Mouse (Mus musculus) liver, embryonic 12.5 days (tissue): Measurements from ENCODE around the gene Kcnt2. TPM values are rescaled to one million over a fixed set of nuclear protein-coding genes. Genes with fewer than 3 reads are reported as not detected.
A peak's percentile ranks its signal among the peaks of the same experiment; 100 is the strongest.

ENCODE experiments used
- ATAC-seq: fragments of 200-750 bp; cut with Nextera tagmentation; 2 replicates; pipeline ENCODE4 v1.8.0; 2017; ENCODE audit warnings: moderate number of reproducible peaks, mild to moderate bottlenecking, moderate library complexity
- H3K27ac ChIP-seq: fragments of 300-500 bp; sonication (generic); 2 replicates; pipeline ENCODE4 v1.5.1; 2016; ENCODE audit warnings: mild to moderate bottlenecking
- H3K27me3 ChIP-seq: fragments of 300-500 bp; sonication (generic); replicated peaks from 2 replicates; pipeline ENCODE4 v1.6.1; 2016; ENCODE audit warnings: mild to moderate bottlenecking, moderate library complexity
- H3K36me3 ChIP-seq: fragments of 300-500 bp; sonication (generic); 2 replicates; pipeline ENCODE4 v1.6.1; 2016; ENCODE audit warnings: mild to moderate bottlenecking, moderate library complexity
- H3K4me1 ChIP-seq: fragments of 300-500 bp; sonication (generic); 2 replicates; pipeline ENCODE4 v1.6.1; 2016
- H3K4me2 ChIP-seq: fragments of 300-500 bp; sonication (generic); 2 replicates; pipeline ENCODE4 v1.6.1; 2016; ENCODE audit warnings: mild to moderate bottlenecking, moderate library complexity
- H3K4me3 ChIP-seq: fragments of 300-500 bp; sonication (generic); 2 replicates; pipeline ENCODE4 v1.5.1; 2016; ENCODE audit warnings: mild to moderate bottlenecking, moderate library complexity
- H3K9ac ChIP-seq: fragments of 300-500 bp; sonication (generic); 2 replicates; pipeline ENCODE4 v1.6.1; 2016; ENCODE audit warnings: mild to moderate bottlenecking, moderate library complexity
- H3K9me3 ChIP-seq: fragments of 300-500 bp; sonication (generic); replicated peaks from 2 replicates; pipeline ENCODE4 v1.6.1; 2016; ENCODE audit warnings: mild to moderate bottlenecking, moderate library complexity
- WGBS: fragments of 180-500 bp; shearing (Covaris S2); methylation state at CpG from one replicate; pipeline ENCODE4 v1.1.7; 2016; ENCODE audit not compliant: insufficient replicate concordance; 5-methylcytosine and 5-hydroxymethylcytosine counted together
- polyA plus RNA-seq: library from polyadenylated mRNA; unstranded; fragments of >200 nt; fragmentation: Nextera tagmentation; extraction: Ambion mirVana; gene quantifications from 2 replicates; pipeline ENCODE4 v1.2.1, GENCODE M21; 2016

Kcnt2 gene
- polyA plus RNA-seq, result 0.15 and 0.23 TPM in 2 replicates

DNA sequence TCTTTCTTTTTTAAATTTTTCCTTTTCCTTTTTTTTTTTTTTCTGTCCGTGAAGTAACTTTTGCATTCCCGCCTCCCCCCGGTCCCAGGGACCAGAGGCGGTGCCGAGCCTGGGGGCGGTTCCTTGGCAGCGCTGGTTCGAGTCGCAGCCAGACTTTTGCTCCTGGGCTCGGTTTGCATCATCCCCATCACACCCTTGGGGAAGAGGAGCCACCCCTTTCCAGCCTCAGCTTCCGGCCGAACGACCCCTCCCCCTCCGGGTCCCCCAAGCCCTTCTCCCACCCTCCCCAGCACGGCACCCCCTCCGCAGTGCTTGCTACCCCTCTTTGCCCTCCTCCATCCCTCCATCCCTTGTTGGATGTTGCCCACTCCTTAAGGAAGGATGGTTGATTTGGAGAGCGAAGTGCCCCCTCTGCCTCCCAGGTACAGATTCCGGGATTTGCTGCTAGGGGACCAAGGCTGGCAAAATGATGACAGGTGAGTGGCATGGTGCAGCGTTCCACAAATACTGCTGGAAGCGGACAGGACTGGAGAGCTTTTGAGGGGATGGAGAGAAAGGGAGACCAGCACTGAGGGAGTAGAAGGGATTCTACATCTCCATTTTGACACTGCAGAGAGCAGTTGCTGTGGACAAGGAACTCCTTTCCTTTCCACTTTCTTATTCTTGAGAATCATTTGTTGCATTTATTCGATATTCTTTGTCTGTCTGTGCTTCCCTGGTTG, at the start of gene Kcnt2:
Gene Kcnt2 (plus strand): TSS at position 283 of the 722 bp plus-strand sequence.
- H3K36me3 ChIP-seq, result no peaks in the 10 kb centered on the region
- no peaks in the 10 kb centered on the region for H3K9me3 ChIP-seq
- no peak within 1 kb of the TSS for H3K9ac ChIP-seq
- peaks cover 8% of the 10 kb centered on the region; the same call in 1 of the 2 replicates for H3K27me3 ChIP-seq
- H3K27ac ChIP-seq, result no peak within 1 kb of the TSS
- WGBS, result 3% methylated on average over 21 of the region's 21 CpGs
- ATAC-seq, result no peak
- peak within 1 kb of the TSS; percentile 43 for H3K4me3 ChIP-seq
- peak within 1 kb of the TSS; percentile 64 for H3K4me2 ChIP-seq
- H3K4me1 ChIP-seq, result peaks cover 4% of the 10 kb centered on the region; the same call in 1 of the 2 replicates

DNA sequence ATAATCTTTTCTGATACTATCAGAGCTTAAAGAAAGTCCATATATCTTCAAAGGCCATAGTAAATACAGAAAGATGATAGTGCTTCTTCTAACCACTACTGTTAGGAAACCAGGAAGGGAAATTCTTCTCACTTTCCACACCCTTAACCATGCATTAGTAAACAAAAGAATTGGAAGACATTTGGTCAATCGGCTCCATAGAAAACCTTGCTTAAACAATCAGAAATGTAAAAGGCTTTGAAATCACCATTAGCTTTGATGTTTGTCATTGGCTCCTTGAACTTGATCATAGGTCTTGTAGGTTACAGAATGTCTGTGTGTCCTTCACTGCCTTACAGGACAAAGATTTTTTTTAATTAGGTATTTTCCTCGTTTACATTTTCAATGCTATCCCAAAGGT, 40.6 kb upstream of the Kcnt2 start:
- Histone ChIP-seq H3K4me2 (no peak overlapping the region), H3K36me3 (no peaks in the 10 kb centered on the region), H3K27ac (no peak overlapping the region), H3K9ac (no peak overlapping the region), H3K27me3 (no peaks in the 10 kb centered on the region), H3K4me3 (no peak overlapping the region), H3K9me3 (no peaks in the 10 kb centered on the region), H3K4me1 (no peaks in the 10 kb centered on the region)
- ATAC-seq, result no peak
- WGBS, result 45% methylated on average over 2 of the region's 2 CpGs

DNA sequence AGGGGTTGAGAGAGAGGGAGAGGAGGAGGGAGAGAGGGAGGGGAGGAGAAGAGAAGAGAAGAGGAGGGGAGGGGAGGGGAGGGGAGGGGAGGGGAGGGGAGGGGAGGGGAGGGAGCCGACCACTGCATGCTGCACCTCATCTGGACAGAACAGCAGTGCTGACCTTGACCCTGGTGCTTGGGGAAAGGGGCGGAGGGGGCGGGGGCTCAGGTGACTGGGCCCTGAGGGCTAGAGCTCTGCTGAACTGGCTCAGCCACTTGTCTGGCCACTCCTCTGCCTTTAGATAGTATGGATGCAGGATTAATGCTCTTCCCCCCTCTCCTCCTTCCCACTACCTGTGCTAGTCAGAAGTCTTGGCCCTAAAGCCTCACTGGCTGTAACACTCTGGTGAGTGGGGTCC, 20.7 kb upstream of the Kcnt2 start:
- H3K27me3 ChIP-seq, result no peaks in the 10 kb centered on the region
- no peaks in the 10 kb centered on the region for H3K9me3 ChIP-seq
- 0 out of 2 replicates have a peak, but pooled peaks have one; percentile 15 for ATAC-seq
- no peak overlapping the region for H3K4me3 ChIP-seq
- no peaks in the 10 kb centered on the region for H3K36me3 ChIP-seq
- WGBS, result 60% methylated on average over 2 of the region's 3 CpGs
- no peak overlapping the region for H3K27ac ChIP-seq
- no peaks in the 10 kb centered on the region for H3K4me1 ChIP-seq
- no peak overlapping the region for H3K9ac ChIP-seq
- H3K4me2 ChIP-seq, result no peak overlapping the region

DNA sequence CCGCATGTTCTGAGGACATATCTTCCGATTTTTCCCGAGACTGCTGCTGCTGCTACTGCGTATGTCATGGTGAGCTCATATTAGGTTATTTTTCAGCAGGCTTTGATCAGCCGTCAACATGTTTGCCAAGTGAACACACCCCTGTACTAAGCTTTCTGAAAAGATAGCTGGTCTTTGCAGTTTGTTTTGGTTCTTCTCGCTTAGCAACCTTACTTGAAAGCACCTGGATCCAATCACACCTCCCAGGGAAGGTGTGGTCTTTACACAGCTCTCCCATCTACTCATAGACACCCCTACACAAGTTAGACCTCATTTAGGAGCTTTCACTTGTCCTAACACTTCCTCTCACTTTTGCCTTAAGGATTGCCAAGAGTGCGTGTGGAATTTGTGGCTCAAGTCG, 19.3 kb upstream of the Kcnt2 start:
- ATAC-seq, result no peak
- no peaks in the 10 kb centered on the region for H3K4me1 ChIP-seq
- no peaks in the 10 kb centered on the region for H3K36me3 ChIP-seq
- H3K27ac ChIP-seq, result no peak overlapping the region
- no peaks in the 10 kb centered on the region for H3K27me3 ChIP-seq
- no peak overlapping the region for H3K9ac ChIP-seq
- no peaks in the 10 kb centered on the region for H3K9me3 ChIP-seq
- H3K4me3 ChIP-seq, result no peak overlapping the region
- WGBS, result 68% methylated on average over 8 of the region's 8 CpGs
- H3K4me2 ChIP-seq, result no peak overlapping the region

DNA sequence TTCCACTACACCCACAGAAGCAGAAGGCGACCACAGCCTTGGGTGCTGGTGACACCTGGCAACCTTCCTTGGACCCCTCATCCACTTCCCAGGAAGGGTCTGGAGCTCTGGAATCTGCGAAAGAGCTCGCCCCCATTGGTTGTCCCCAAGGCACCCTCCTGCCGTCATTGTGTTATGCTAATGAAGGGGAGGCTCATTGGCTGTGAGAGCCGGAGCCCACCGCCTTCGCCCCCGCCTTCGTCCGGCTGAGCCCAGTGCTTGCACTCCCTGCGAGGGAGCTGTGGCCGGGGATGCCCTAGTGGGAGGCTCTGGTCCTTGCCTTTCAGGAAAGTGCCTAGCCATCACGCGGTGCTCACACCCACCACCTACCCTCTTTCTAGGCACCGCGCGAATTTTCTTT, 493 bp upstream of the Kcnt2 start:
- peak overlapping the region; percentile 64 for H3K4me2 ChIP-seq
- 1% methylated on average over 17 of the region's 17 CpGs for WGBS
- H3K4me3 ChIP-seq, result peak overlapping the region; percentile 43
- no peaks in the 10 kb centered on the region for H3K36me3 ChIP-seq
- peaks cover 8% of the 10 kb centered on the region; the same call in 1 of the 2 replicates for H3K27me3 ChIP-seq
- ATAC-seq, result peak; percentile 72
- peaks cover 4% of the 10 kb centered on the region; the same call in 1 of the 2 replicates for H3K4me1 ChIP-seq
- no peak overlapping the region for H3K9ac ChIP-seq
- H3K9me3 ChIP-seq, result no peaks in the 10 kb centered on the region
- no peak overlapping the region for H3K27ac ChIP-seq

DNA sequence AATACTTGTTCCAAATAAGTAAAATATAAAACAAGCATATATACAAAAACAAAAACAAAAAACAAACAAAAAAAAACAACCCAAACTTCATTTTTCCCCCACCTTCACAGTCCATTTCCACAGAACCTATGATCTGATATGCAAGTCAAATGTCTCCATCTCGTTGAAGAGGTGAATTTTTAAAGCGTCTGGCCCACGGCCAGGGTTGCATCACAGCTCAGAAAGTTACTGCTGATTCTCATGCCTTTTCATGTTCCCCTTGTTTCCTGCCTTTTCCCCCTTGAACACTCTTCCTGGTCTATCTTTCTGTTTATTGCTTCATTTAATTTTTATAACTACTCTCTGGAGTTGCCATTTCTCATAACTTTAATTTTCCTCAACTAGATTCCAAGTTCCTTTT, 18.7 kb downstream of the Kcnt2 start:
- H3K9ac ChIP-seq, result no peak overlapping the region
- no peak overlapping the region for H3K4me2 ChIP-seq
- no peaks in the 10 kb centered on the region for H3K27me3 ChIP-seq
- no peak for ATAC-seq
- 65% methylated on average over 3 of the region's 3 CpGs for WGBS
- no peaks in the 10 kb centered on the region for H3K36me3 ChIP-seq
- H3K4me3 ChIP-seq, result no peak overlapping the region
- no peak overlapping the region for H3K27ac ChIP-seq
- no peaks in the 10 kb centered on the region for H3K9me3 ChIP-seq
- H3K4me1 ChIP-seq, result no peaks in the 10 kb centered on the region

DNA sequence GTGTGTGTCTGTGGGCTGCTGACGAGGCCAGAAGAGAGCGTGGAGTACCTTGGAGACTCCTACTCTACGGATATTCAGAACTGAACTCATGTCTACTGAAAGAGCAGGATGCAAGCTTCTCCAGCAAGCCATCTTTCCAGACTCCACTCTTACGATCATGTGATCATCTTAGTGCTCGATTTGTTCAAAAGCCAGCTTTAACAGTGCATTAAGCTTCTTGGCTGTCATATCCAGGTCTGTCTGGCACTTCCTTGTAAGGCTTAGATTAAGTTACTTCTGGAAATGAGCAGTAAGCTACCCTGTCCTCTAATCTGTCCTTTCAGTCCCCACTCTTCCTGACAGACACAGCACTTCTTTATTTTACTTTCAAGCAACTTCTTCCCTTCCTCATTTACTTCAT, 20.1 kb downstream of the Kcnt2 start:
- 62% methylated on average over 5 of the region's 5 CpGs for WGBS

DNA sequence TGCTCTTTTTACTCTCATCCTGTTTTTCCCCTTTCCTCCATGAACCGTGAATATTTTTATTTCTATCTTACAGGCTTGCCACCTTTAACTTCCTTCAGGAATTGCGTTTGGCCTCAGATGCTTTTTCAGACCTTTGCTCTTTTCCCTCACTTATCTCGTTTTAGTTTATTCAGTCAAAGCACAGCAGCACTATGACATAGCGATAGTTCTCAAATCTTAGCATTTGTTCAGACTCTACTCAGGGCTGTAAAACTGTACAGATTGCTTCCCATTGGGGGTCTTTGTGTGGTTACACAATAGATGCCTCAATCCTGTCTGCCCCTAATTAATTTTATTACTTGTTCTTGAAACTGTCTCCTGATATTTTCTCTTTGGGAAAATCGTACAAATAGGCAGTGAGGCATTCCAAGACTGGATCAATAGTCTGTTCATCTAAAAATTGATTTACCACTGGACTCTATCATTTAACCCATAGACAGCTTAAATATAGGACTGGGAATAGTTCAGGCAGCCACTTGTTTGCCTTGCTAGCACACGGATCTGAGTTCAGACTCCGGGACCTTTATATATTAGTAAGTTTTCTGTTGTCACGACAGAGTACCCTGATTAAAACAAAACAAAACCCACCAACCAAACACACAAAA, 20.8 kb downstream of the Kcnt2 start:
- Histone ChIP-seq H3K9me3 (no peaks in the 10 kb centered on the region), H3K36me3 (no peaks in the 10 kb centered on the region), H3K4me2 (no peak overlapping the region), H3K4me3 (no peak overlapping the region), H3K27ac (no peak overlapping the region), H3K27me3 (no peaks in the 10 kb centered on the region), H3K9ac (no peak overlapping the region), H3K4me1 (no peaks in the 10 kb centered on the region)
- 53% methylated on average over 8 of the region's 8 CpGs for WGBS
- ATAC-seq, result no peak

More for the DNA sequence above, 20.1 kb downstream of the Kcnt2 start:
- no peak overlapping the region for H3K27ac ChIP-seq
- no peak overlapping the region for H3K9ac ChIP-seq
- H3K4me3 ChIP-seq, result no peak overlapping the region
- H3K27me3 ChIP-seq, result no peaks in the 10 kb centered on the region
- H3K9me3 ChIP-seq, result no peaks in the 10 kb centered on the region
- no peak for ATAC-seq
- H3K36me3 ChIP-seq, result no peaks in the 10 kb centered on the region
- no peaks in the 10 kb centered on the region for H3K4me1 ChIP-seq
- no peak overlapping the region for H3K4me2 ChIP-seq

DNA sequence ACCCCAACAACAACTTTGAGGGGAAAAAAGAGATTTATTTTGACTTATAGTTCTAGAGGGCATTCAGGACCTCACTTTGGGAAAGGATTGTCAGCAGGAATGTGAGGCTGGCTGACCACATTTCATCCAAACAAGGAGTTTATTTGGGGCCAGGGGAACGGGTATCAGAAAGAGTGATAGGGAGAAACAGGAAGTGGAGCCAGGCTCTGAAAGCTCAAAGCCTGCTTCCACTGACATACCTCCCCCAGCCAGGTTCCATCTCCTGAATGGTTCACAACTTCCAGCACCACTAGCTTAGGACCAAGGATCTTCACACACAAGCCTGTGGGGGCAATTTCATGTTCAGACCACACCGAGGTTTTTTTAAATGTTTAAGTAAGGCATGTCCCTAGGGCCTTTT, 21.3 kb downstream of the Kcnt2 start:
- H3K9me3 ChIP-seq, result no peaks in the 10 kb centered on the region
- no peak overlapping the region for H3K9ac ChIP-seq
- 41% methylated on average over 2 of the region's 2 CpGs for WGBS
- no peak overlapping the region for H3K4me3 ChIP-seq
- no peak overlapping the region for H3K4me2 ChIP-seq
- H3K27ac ChIP-seq, result no peak overlapping the region
- no peak for ATAC-seq
- no peaks in the 10 kb centered on the region for H3K36me3 ChIP-seq
- H3K27me3 ChIP-seq, result no peaks in the 10 kb centered on the region
- H3K4me1 ChIP-seq, result no peaks in the 10 kb centered on the region

DNA sequence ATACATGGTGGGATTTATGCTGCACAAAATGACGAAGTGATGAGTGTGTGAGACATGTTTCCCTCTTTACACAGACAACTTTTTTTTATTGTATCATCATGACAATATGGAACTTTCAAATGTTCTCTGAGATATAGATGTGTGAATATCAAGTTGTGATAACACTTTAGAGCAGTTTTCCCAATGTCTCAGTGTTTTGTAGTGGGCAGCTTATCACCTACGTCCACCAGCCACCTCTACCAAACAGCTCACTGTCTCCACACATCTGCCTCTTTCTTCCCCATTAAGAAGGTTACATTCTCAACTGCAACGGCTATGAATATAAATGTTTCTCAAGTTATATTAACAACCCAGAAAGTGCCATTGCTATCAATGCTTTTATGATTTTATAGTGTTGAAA, 27.7 kb downstream of the Kcnt2 start:
- no peak overlapping the region for H3K27ac ChIP-seq
- no peak overlapping the region for H3K4me3 ChIP-seq
- no peak for ATAC-seq
- H3K9ac ChIP-seq, result no peak overlapping the region
- H3K9me3 ChIP-seq, result no peaks in the 10 kb centered on the region
- no peaks in the 10 kb centered on the region for H3K4me1 ChIP-seq
- no peaks in the 10 kb centered on the region for H3K27me3 ChIP-seq
- no peak overlapping the region for H3K4me2 ChIP-seq
- WGBS, result 56% methylated on average over 3 of the region's 3 CpGs
- no peaks in the 10 kb centered on the region for H3K36me3 ChIP-seq

DNA sequence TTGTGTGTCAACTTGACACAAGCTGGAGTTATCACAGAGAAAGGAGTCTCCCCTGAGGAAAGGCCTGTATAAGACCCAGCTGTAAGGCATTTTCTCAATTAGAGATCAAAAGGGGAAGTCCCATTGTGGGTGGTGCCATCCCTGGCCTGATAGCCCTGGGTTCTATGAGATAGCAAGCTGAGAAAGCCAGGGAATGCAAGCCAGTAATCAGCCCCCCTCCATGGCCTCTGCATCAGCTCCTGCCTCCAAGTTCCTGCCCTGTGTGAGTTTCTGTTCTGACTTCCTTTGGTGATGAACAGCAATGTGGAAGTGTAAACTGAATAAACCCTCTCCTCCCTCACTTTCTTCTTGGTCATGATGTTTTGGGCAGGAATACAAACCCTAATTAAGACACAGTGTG, 29.9 kb downstream of the Kcnt2 start:
- ATAC-seq, result no peak
- H3K4me3 ChIP-seq, result no peak overlapping the region
- no peaks in the 10 kb centered on the region for H3K4me1 ChIP-seq
- H3K36me3 ChIP-seq, result no peaks in the 10 kb centered on the region
- H3K9me3 ChIP-seq, result no peaks in the 10 kb centered on the region
- no peak overlapping the region for H3K27ac ChIP-seq
- H3K27me3 ChIP-seq, result no peaks in the 10 kb centered on the region
- H3K9ac ChIP-seq, result no peak overlapping the region
- H3K4me2 ChIP-seq, result no peak overlapping the region

DNA sequence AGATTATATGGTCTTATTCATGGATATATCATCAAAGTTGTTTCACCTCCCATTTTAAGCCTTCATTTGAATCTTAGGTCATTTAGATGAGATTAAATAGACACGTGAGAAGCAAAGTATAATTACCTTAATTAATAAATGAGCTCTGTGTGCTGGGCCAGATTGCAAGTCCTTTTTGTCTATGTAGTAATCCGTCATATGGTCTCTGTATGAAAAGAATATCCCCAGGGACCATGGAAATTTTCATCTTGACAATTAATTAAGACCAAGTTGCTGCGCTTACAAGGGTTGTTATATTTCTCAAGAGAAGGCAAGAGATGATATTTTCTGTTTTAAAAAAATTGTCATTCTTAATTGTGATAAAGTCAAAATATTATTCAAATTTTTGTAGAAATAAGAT, 47.2 kb downstream of the Kcnt2 start:
- no peak for ATAC-seq
- H3K9me3 ChIP-seq, result no peaks in the 10 kb centered on the region
- H3K27me3 ChIP-seq, result no peaks in the 10 kb centered on the region
- H3K27ac ChIP-seq, result no peak overlapping the region
- no peaks in the 10 kb centered on the region for H3K4me1 ChIP-seq
- H3K4me2 ChIP-seq, result no peak overlapping the region
- no peak overlapping the region for H3K9ac ChIP-seq
- H3K36me3 ChIP-seq, result no peaks in the 10 kb centered on the region
- no peak overlapping the region for H3K4me3 ChIP-seq
- 59% methylated on average over 3 of the region's 3 CpGs for WGBS
